Mouse (Mus musculus) bone marrow, adult 2 months (tissue): Measurements from ENCODE around the gene Mafk.

Source experiments
- CTCF ChIP-seq: fragments of 200-500 bp; IDR thresholded peaks from 2 replicates; pipeline ENCODE4 v1.5.1; 2011; ENCODE audit warnings: low read length, control low read depth; ENCODE audit not compliant: control insufficient read depth, insufficient read depth
- POLR2A ChIP-seq: fragments of 200-500 bp; IDR thresholded peaks from 2 replicates; pipeline ENCODE4 v1.6.1; 2011; ENCODE audit warnings: low read depth, mild to moderate bottlenecking, control low read depth, low read length, borderline replicate concordance; ENCODE audit not compliant: control insufficient read depth

- TF ChIP-seq CTCF (peak; percentile 96), POLR2A (no peak)
Measured at GRCm38 (mm10) chr5:139817292-139817691, 26.0 kb downstream of the Mafk start.
